Mouse (Mus musculus): ENCODE data around the gene Rarres2.

GRCm38 (mm10) chr6:48597233-48597625 is 24.6 kb upstream of the Rarres2 start:
- TF ChIP-seq IRF4 (IDR thresholded peaks at IDR 0.05; ENCODE audit: low read depth, low read length) (no peak), POLR2A (IDR thresholded peaks at IDR 0.05; ENCODE audit: low read depth, low read length) (no peak), SIN3A (IDR thresholded peaks at IDR 0.05; ENCODE audit: low read length) (no peak), EP300 (IDR thresholded peaks at IDR 0.05; ENCODE audit: low read length) (no peak), ELF1 (IDR thresholded peaks at IDR 0.05; ENCODE audit: low read depth, low read length) (no peak), CHD1 (IDR thresholded peaks at IDR 0.05; ENCODE audit: low read depth, low read length) (no peak), CTCF (conservative IDR thresholded peaks at IDR 0.05 in 1 of 2, IDR thresholded peaks at IDR 0.05 in 1 of 2; ENCODE audit: low read depth in 2 of 2, low read length in 2 of 2) (no peak), JUND (conservative IDR thresholded peaks at IDR 0.05; ENCODE audit: low read depth, low read length) (no peak), NRF1 (IDR thresholded peaks at IDR 0.05; ENCODE audit: low read depth, low read length) (no peak), MAFK (IDR thresholded peaks at IDR 0.05; ENCODE audit: insufficient replicate concordance, low read length) (no peak), HCFC1 (IDR thresholded peaks at IDR 0.05; ENCODE audit: low read depth, low read length) (no peak), USF2 (conservative IDR thresholded peaks at IDR 0.05; ENCODE audit: low read depth, low read length) (no peak), USF1 (IDR thresholded peaks at IDR 0.05; ENCODE audit: low read depth, low read length) (no peak), SMC3 (IDR thresholded peaks at IDR 0.05; ENCODE audit: low read depth, low read length) (no peak)

Data from CH12.LX (cell line).